Mouse (Mus musculus) cerebellum, postnatal 4 days (tissue): ENCODE measurements around the gene Bbof1.

Experiments
- DNase-seq, 2 experiments: peaks; one replicate each; pipeline ENCODE4 v3.0.0; 2022; ENCODE audit warnings: low spot score in 2 of 2, mixed read lengths in 1 of 2

The Bbof1 gene

DNA sequence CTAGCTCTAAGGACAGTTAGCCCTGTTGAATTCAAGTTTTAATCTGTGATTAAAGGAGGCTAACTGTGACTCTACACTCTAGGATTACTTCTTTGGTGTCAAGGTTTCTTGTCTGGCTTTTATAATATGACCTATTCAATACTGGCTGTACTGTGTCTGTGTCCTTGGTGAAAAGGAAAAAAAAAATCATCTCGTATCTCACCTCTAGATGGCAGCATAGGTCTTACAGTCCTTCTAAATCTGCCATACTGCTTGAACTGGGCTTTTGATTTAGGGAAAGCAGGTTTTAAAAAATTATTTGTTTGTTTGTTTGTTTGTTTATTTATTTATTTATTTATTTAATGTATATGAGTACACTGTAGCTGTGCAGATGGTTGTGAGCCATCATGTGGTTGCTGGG is 59.8 kb downstream of the Bbof1 start:
- DNase-seq: no peak

DNA sequence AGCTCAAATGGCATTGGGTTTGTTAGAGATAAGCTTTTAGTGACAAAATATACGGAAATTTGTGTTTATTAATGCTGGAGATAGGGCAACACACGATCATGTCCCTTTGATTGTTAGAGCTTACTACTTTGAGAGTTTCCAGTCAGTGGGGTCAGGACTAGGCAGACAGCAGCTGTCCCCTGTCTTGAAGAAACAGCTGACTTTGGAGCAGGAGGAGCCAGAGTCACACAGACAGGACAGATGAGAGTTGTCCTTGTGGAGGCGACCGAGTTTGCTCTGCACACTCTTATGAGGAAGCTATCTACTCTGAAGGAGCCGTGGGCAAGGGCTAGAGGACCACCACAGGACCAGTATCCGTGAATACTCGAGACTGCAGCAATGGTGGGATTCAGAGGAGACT is 70.1 kb downstream of the Bbof1 start:
- DNase-seq: no peak

DNA sequence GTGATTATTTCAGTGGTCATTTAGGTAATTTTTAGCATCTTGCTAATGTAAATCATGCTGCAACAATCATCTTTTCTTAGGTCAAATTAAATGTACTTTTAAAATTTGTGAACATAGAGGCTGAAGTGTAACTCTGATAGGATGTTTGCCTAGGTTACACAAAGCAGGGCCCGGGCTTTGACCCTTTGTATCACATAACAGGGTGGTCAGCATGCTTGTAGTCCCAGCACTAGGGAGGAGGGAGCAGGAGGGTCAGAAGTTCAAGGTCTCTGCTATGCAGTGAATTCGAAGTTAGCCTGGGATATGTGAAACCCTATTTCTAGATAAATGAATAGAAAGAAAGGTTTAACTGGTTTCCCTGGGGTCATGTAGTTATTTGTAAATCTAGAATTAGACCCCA is 72.4 kb downstream of the Bbof1 start:
- no peak for DNase-seq

DNA sequence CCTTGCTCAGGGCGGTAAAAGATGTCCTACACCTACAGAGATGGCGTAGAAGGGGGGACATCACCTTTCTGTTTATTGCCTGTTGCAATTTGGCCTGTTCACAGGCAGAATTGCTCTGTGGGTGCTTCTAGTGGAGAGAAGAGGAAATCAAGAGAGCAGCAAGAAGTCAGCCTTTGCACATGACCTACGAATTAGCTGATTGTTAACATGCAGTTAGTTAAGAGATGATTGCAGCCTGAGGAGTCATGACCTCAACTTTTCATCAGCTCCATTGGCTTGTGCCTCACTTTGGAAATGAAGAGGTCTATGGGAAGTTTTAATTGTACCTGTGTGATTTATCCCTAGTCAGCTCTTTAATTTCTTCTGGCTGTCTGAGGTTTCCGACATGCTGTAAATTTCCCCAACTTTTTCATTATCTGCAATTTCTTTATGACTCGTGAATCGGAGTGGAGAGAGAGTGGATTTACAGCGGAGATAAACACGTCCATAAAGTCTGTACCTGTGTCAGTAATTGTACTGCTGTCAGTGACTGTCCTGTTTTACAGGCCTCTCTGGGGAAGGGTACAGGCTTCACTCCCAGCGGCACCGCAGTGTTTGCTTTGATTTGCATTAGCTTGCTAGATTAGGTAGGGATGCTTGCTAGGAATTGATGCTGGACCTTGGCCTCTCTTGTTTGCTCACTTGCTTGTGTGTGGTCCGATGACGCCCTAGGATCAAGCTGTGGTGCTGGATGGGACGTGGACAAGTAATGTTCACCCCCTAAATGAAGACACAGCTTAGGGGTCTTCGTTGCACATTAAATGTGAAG is 74.1 kb downstream of the Bbof1 start:
- DNase-seq: no peak

DNA sequence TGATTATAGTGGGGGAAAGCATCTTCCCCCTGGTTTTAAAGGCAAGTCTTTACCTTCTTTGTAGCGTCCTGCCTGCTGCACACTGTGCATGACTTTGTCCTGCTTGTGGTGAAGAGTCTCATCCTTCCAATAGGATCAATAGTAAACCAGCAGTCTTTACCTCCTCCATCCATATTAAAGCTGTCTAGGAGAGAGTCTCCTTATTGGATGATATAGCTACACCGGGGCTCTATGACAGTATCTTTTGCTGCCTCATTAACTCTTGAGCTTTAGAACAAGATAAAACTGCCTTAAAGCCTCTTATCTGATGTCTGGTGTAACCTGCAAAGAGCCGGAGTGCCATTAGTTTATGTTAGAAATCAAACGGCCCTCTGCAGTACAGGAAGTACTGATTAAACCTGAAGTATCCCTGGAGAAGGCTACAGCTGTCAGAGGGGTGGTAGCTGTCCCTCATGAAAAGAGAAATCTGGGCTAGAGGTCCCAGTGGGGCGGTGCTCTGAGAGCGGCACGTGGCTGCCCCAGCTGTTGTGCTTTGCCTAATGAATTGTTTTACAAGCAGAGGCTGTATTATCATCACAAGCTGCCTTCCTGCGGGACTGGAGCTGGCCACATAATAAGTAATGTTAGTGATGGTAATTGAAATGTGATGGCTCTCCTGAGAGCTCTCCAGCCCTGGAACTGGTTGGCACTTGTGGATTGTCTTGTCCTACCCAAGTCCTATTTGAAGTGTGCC is 78.6 kb downstream of the Bbof1 start:
- DNase-seq: no peak
